Mouse (Mus musculus) granulocyte monocyte progenitor cell, adult 5-6 weeks (primary cell): ENCODE data around the gene Csf2rb2. TPM values are rescaled to one million over a fixed set of nuclear protein-coding genes. Genes with fewer than 3 reads are reported as not detected.
"Not testable (repeated sequence)": the region's sequence is repeated elsewhere in the genome, so short reads cannot be mapped to it uniquely, and the experiment has no call there.

Experiments
- ATAC-seq: replicated peaks from 2 replicates; pipeline ENCODE4 v1.8.0; 2016; ENCODE audit warnings: mild to moderate bottlenecking, moderate TSS enrichment, inconsistent platforms; ENCODE audit not compliant: poor library complexity, severe bottlenecking
- total RNA-seq, 2 experiments: library from RNA; stranded (forward) in 1 of 2; stranded (reverse) in 1 of 2; fragments of 200-712, 200-1000 nt in 1 of 2; fragments of >200 nt in 1 of 2; fragmentation: Nextera tagmentation in 1 of 2; gene quantifications; 2 replicates each; pipeline ENCODE4 v1.2.3; 2014 to 2017

Gene Csf2rb2
- total RNA-seq, 2 experiments from 2014 or later, result 1.6 to 10.7 TPM

DNA sequence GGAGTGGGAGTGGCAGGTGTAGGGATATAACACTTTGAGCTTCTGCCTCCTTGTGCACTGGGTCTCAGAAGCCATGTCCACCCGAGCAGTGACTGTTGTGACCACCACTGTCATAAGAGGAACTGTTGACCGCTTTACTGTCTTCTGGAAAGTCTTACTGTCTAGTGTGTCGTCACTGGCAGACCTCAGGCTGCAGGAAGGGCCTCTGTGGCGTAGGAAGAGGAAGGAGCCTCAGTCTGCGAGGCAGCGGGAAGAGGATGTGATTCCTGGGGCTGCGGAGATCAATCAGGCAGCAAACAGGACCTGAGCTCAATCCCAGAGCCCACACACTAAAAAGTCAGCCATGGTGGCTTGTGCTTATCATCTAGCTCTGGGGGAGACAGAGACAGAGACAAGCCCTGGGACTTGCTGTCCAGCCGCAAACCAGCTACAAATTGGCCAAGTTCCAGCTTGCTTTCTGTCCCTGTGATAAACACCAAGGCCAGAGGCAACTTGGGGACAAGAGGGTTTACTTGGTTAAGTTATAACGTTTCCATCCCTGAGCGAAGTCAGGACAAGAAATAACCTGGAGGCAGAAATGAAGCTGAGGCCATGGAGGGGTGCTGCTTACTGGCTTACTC, 47.2 kb downstream of the Csf2rb2 start:
- peak; percentile 87 for ATAC-seq

- ATAC-seq, result peak; percentile 72
Measured at GRCm38 (mm10) chr15:78257326-78258050, 48.0 kb downstream of the Csf2rb2 start.

DNA sequence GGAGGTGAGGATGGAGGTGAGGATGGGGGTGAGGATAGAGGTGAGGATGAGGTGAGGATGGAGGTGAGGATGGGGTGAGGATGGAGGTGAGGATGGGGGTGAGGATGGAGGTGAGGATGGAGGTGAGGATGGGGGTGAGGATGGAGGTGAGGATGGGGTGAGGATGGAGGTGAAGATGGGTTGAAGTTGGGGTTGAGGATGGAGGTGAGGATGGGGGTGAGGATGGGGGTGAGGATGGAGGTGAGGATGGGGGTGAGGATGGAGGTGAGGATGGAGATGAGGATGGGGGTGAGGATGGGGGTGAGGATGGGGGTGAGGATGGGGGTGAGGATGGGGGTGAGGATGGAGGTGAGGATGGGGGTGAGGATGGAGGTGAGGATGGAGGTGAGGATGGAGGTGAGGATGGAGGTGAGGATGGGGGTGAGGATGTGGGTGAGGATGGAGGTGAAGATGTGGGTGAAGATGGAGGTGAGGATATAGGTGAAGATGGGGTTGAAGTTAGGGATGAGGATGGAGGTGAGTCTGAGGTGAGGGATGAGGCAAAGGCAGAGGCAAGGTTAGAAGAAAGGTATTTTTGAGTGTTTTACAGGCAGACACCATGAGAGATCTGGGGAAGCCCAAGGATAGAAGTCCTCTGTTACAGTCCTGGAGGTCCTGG, 48.8 kb downstream of the Csf2rb2 start:
- not testable (repeated sequence) for ATAC-seq

DNA sequence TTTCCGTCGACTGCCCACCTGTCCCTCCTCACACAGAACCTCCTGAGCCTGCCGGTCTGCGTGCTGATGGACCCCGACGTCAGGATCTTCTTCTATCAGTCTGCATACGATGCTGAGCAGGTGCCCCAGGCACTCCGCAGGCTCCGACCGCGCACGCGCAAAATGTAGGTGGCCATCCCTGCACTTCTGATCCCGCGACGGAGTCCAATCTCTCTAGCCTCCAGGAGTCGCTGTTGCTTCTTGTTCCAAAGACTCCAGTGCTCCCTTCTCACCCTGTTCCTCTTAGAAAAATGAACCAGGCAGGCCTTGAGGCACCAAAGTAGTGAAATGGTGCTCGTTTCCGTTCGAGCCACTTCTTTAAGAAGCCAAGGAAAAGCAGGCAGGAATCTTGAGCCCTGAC, 50.8 kb downstream of the Csf2rb2 start:
- no peak for ATAC-seq

GRCm38 (mm10) chr15:78248410-78248809, 57.1 kb downstream of the Csf2rb2 start:
- peak; percentile 33 for ATAC-seq

DNA sequence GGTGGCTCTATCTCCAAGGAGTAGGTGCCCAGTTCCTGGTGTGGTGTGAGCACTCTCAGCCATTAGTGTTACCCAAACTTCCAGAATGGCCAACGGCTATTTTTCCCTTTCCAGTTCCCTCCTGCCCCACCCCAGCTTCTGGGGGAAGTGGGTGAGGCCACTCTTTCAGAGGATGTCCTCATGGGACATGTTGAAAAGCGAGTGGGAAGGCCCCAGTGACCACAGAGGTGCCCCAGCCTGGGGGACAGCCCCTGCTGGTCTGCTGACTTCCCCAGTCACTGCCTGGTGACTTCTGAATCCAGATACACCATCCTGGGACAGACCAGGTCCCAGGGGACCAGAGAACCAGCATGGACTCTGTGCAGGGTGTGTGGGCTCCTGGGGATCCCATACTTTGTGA, 57.9 kb downstream of the Csf2rb2 start:
- ATAC-seq, result peak; percentile 40

DNA sequence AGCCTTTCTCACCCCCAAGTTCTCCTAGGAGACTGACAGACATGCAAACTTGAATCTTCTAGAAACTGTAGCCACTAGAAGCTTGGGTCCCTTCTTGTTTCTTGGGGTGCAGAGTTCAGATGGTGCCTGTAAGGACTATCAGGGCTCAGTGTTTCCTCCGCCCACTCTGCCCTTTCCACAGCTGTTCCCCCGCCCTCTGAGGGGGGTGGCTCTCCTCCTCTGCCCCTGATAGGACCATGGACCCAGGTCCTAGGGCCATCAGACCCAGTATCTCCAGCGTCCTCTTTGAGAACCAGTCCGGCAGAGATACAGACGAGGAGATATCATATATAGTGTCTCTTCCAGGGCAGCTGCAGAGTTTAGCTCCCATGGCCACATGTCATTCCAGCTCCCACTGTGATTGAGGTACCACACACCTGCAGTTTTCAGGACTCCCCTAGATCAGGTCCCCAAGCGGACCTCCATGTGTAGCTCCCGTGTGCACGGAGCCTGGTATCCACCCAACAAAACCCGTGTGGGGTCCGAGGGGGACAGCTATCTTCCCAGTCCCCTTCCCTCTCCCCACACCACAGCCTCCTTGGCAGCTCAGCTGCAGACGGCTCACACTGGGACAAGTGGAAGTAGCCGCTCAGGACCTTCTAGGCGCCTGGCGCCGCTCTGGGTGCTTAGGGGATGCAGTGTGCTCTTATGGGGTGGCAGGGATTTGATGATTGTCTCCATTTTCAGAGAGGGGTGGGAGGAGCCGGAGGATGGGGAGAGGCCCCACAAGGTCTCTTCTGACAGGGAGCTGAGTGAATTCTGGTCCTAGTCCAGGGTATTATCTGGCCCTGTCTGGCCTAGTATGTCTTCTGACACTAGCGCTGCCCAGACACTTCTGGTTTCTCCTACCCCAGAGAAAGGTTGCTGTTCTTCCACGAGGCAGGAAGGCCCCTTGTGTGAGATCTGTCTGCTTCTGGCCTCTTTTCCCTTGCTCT, 59.1 kb downstream of the Csf2rb2 start:
- ATAC-seq, result no peak

DNA sequence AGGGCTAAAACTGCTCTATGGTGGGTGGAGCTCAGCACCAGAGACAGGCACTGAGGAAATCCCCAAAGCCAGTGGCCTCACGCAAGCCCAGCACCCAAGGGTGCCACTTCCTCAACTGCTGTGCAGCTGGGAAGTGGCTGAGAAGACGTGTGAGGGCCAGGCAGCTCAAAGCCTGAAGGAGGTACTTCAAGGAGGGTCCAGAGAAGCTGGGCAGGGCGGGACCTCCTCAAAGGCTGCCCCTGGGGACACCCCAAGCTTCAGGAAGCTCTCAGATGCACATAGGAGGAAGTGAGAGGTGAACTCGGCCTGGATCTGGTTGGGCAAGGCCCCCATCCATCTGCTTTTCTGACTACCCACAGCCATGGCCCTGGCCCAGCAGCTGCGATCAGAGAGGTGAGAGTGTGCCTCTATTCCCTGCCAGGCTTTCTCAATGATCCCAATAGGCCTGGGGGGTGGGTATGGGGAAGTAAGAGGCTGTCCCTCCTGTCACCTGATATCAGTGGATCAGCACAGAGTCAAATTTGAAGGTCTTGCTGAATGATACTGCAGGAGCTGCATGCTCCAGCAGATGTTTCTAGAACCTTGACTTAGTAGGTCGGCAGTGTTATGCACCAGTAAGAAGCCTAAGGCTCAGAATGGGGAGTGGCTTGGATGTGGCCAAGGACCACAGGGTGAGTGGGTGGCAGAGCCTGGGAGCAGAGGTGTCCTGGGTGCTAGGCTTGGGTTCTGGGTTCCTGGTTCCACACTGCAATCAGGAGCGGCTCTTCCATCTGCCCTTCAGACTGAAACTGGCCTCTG, 60.6 kb downstream of the Csf2rb2 start, which contains the start of gene Ncf4:
Gene Ncf4, plus strand, starts transcription at position 107 of the 798 bp plus-strand sequence.
- peak; percentile 70 for ATAC-seq

DNA sequence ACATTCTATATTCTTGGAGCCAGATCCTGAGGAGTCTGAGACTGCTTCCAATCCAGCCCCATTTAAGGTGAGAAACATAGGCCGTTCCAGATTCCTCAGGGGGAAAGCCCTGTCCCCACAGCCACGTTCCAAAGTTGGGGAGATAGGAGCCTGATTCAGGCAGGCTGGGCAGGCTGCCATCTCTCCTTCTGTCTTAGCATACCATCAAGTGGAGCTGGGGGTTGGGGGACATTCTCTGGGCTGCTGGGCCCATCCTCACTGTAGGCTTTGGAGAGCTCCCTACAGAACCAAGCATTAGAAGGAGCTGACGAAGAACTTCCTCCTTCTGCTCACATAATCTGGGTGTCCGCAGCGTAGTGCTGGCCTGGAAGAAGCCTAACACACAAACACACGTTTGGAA, 61.7 kb downstream of the Csf2rb2 start:
- no peak for ATAC-seq

DNA sequence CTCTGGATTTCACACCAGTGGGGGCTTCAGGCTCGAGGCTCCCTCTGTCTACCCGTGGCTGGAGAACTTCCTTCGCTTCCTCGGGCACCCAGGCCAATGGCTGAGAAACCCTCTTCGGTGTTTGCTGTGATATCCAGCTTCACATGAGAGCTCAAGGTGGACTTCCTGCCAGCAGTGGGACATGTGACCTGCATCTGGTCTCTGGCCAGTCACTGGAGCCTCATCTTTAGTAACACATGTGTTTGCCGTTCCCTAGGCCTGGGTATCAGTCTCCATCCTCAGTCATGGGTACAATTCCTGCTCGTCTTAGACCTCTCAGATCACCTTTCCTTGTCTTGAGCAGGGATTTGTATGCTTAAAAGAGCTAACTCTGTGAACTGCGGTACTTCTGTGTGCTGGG, 62.5 kb downstream of the Csf2rb2 start:
- ATAC-seq, result no peak

DNA sequence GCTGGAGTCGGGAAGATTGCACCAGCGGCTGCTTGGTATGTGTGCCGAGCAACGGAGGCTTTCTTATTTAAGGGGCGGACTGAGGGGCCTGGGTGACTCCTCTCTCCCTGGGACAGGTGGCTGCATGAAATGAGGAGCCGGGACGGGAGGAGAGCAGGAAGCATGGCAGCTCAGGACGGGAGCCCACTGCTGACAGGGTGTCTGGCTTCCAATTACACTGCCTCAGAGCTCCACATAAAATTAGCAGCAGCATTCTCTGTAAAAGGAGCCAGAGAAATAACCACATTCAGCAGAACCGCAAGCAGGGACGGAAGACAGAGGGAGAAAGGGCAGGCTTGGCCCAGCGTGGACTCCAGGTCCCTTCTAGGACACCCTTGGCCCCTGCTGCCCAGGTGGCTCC, 64.2 kb downstream of the Csf2rb2 start:
- no peak for ATAC-seq

- no peak for ATAC-seq
Measured at GRCm38 (mm10) chr15:78239956-78240617, 65.4 kb downstream of the Csf2rb2 start.

GRCm38 (mm10) chr15:78239453-78239852, 66.1 kb downstream of the Csf2rb2 start:
- ATAC-seq, result peak; percentile 65

GRCm38 (mm10) chr15:78234823-78235509, 70.6 kb downstream of the Csf2rb2 start:
- no peak for ATAC-seq
